Mouse (Mus musculus) left cerebral cortex, postnatal 25 days (tissue): ENCODE measurements around the gene Zc3h13. TPM values are rescaled to one million over a fixed set of nuclear protein-coding genes. Genes with fewer than 3 reads are reported as not detected.

ENCODE experiments used
- DNase-seq, 2 experiments: peaks; one replicate each; pipeline ENCODE4 v3.0.0; 2022; ENCODE audit warnings: low spot score in 2 of 2, mixed read lengths in 1 of 2
- intact Hi-C: fragments of 180-260 bp; cut with DNase I; formaldehyde crosslinking; loops from one replicate; pipeline ENCODE4 v1.15.1; 2025
- total RNA-seq, 2 experiments: library from RNA; stranded (reverse); gene quantifications; 2 replicates each; pipeline ENCODE4 v1.2.3; 2021

The Zc3h13 gene
- 10 to 100 TPM; 53.2 to 58.2 TPM for total RNA-seq

DNA sequence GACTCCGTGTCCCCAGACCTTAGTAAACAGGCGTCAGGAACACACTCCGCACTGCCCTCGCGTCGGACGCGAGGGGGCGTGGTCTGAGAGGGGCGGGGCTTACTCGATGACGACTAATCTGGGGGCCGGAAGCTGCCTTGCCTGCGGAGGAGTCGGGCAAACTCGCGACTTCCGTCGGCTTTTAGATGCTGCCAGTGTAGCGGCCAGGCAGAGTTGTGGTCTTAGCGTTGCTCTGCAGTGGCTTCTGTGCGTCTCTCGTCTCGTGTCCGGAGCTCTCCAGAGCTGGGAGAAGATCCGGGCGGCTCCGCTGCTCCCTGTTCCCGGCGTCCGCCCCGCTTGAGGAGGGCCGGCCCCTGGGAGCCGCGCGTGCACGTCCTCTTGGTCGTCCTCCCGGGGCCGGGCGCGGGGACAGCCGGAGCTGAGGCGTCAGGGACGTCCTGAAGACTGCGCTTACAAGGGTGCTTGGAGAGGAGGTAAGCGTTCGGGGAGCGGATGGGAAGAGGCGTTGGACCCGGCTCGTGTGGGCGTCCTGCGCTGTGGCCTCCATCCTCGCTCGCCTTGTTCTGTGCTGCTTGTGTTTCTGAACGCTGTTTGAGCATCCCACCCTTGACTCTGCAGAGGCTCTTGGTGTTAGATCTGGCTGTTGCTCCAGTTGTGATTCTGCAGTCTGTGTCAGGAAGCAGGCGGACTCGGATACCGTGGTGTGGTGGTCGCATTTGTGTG, at the start of gene Zc3h13:
TSS of gene Zc3h13 (plus strand) at position 181 of the 723 bp plus-strand sequence.
- DNase-seq, result peak; percentile 92 to 96
- intact Hi-C loops, result no loop called here

DNA sequence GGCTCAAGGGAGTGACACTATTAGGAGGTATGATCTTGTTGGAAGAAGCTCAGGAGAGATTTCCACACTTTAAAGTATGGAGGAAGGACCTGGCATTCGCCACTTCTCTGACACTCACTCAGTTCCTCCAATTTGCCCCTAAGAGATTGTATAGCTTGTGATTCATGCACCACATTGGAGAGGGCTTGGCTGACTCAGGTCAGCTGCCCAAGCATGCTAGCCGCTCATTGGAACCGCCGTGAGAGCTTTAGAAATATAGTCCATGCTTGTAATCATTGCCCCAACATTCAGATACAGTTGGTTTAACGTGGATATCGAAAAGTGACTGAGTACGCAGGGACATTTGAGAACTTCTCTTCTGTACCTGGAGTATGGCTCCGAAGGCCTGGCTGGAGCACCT, 48.6 kb upstream of the Zc3h13 start:
- intact Hi-C loops, result no loop called here
- DNase-seq, result peak in 1 of 2 experiments; percentile 8

DNA sequence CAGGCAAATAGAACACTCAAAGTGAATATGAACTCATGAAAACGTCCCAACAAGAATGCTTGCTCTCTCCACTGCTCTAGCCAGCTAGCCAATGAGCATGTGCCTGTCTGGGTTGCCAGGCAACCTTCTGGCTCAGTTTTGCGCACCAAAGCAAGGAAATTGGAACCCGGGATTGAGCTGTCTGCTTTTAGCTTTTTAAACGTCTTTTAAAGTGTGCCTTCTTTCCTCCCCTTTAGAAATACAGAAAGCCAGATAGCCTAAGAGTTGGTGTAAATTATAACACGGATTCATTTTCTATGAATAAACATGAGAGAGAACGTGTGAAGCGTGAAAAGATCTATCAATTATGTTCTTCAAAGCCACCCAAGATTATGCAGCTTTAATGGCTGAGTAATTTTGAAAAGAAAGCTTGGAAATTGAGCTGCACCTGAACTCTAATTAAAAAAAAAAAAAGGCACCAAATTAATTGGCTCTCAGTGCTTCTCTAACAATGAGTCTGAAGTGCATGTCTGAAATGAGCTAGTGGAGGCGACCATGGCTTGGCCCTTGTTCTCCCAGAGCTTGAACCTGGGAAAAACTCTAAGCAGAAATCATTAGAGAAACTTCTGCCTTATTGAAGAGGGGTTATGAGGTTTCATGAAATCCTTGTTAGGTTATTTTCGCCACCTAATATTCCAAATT, 48.1 kb upstream of the Zc3h13 start:
- DNase-seq, result peak; percentile 52 to 71
- intact Hi-C loops, result no loop called here

DNA sequence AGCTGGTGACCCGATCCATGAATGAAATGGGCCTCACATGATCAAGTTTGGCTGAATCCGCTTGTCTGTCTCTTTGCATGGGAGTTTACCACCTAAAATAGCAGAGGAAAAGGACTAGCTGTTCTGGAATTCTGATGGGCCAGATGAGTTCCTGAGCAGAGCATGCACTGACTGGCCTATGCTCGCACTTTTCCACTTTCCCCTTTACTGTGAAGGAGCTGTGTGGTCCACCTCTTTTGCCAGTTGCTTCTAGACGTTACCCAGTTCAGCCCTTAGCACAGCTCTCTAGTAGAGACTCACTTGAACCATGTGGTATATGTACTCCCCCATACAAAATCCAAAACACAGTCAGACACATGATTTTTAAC, 47.6 kb upstream of the Zc3h13 start:
- intact Hi-C loops, result no loop called here
- no peak for DNase-seq

DNA sequence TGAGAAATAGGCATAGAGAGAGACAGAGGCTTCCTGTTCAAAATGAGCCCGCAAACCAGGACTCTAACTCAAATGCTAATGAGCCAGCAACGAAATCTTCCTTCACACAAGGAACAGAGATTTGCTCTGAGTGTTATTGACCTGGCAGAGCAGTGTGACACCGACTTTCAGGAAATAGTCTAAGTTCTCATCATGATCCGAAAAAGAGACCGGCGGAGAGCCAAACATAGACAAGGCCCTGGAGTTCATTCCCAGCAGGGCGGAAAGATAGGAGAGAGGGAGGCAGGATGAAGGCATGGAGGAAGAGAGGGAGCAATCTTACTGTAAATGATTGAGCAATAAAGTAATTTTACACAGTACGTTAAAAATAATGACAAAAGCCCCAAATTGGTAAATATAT, 47.1 kb upstream of the Zc3h13 start:
- intact Hi-C loops, result no loop called here
- no peak for DNase-seq

DNA sequence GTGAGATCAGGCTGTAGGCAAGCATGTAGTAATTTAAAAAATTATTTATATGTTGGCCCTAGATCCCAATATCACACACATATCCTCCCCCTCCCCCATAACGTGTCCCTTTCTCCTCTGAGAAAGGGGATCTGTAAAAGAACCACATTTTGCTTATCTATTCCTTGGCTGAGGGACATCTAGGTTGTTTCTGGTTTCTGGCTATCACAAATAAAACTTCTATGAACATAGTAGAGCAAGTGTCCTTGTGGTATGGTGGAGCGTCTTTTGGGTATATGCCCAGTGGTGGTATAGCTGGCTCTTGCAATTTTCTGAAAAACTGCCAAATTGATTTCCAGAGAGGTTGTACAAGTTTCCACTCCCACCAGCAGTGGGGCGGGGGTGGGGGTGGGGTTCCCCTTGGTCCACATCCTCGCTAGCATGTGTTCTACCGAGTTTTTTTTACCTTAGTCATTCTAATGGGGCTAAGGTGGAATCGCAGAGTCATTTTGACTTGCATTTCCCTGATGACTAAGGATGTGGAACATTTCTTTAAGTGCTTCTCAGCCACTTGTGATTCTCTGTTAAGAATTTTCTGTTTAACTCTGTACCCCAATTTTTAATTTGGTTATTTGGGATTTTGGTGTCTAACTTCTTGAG, 46.0 kb upstream of the Zc3h13 start:
- DNase-seq, result no peak
- intact Hi-C loops, result no loop called here

DNA sequence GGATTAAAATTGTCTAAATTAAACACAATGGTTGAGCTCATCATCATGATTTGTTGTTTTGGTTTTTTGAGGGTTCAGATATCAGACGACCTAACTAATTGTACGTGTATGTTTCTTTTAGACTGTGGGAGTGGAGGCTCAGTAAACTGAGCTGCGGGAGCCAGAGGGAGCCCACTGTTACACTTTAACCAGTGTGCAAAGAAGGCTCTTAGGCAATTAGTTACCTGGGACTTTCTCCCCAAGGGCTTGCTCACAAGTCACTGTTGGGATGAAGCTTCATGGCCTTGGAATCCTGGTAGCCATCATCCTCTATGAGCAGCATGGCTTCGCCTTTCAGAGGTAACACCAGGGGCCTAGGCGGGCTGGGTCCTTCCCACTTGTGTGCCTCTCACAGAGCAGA, 42.1 kb upstream of the Zc3h13 start, which contains the start of gene Cpb2:
TSS of gene Cpb2 (plus strand) at position 201 of the 400 bp plus-strand sequence.
- no peak for DNase-seq
- intact Hi-C loops, result no loop called here

DNA sequence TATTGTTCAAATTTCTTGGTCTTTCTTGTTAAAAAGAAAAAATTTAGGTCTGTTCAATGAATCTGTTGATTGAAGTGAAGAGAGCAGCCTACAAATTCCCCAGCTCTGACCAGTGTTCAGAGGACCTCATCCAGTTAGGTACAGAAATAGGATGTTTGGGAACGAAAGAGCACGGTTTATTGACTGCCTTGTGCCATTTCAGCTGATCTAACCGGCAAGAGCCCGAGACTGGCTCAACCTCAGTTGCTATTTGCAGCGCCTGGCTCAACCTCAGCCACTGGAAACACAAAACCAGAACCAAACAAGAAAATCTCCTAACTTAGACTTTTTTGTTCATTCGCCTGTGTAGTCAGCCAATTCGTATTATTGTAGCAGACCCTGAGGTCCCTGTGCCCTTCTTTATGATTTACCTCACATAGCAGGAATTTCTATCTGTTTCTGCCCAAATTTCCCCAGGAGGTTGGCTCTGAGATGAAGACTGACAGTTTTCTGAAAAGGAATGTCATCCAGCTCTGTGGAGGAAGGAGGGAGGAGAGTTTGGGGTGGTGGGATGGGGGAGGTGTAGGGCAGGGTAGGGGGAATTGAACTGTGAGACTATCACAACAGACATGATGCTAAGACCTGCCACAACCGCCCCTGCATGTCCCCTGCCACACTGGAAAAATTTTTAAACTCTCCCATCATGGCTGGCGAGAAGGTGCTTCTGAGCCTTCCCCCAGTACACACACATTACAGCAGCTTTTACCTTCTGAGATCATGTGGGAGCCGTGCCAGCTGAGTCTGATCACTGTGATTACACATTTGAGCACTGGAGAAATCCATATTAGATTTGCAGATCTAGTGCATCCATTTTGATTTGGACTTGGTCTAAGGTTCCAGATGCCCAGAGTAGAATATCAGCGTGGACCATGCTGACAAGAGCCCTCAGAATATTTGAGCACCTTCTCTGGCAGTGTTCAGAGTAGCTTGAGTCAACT, 37.9 kb upstream of the Zc3h13 start:
- intact Hi-C loops, result no loop called here
- DNase-seq, result no peak

DNA sequence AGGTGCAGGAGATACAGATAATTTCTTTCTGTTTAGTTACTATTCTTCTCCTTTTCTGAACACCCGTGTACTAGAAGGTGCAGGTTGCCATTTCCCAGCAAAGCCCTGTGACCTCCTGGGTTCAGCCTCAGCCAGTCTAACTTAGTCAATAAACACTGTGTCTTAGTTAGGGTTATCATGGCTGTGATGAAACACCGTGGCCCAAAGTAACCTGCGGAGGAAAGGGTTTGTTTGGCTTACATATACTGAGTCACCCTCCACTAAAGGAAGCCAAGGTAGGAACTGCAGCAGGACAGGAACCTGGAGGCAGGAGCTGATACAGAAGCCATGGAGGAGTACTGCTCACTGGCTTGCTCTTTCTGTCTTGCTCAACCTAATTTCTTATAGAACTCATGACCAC, 33.7 kb upstream of the Zc3h13 start:
- no peak for DNase-seq
- intact Hi-C loops, result no loop called here

DNA sequence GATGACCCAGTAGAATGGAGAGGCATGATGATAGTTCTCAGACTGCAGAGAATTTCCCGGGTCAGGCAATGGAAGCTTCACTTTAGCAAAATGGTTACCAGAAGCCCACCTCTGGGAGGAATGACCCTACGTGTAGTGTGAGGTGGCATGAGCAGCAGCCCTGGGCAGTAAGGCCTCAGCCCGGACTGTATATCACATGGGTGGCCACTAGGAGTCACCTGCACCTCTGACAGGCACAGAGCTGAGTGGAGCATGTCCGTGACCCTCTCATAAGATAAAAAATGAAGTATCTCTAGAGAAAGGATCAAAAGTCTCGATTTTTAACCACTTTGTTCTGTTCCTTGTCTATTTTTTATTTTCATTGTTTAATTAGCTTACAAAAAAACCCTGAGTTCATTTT, 27.7 kb upstream of the Zc3h13 start:
- no peak for DNase-seq
- intact Hi-C loops, result no loop called here

DNA sequence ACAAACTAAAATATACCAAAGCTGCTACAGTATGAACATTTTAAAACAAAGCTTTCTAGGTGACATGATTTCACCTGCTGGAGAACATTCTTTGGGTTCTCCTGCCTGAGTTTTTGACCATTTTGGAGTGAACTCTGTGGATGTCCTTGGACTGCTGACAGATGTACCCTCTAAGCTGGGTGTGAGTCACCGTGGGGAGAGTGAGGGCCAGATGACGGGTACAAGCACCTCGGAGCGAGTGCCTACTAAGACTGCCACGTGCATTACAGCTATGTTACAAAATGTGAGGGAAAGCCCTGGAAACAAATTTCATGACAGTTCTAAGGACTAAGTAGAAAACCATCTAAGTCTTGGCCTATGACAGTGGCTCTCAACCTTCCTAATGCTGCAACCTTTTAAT, 14.6 kb upstream of the Zc3h13 start:
- intact Hi-C loops, result no loop called here
- DNase-seq, result no peak

DNA sequence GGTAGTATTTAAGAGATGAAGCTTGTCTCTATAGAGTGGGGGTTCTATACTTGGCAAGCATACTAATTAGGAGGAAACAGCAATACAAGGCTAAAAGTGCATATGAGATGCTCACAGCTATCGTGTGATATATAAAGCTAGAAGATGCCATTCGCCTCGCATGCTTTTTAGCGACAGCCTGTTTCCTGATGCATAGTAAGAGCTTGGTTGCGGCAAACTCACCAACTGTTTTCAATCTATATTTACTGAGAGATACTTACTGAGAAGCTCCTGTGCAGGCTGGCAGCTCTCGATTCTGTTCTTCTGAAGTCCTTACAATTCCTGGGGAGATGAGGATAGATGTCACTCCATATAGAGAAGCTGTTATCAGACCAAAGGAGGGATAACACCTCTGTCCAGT, 4.5 kb upstream of the Zc3h13 start:
- peak; percentile 8 to 39 for DNase-seq
- intact Hi-C loops, result no loop called here

DNA sequence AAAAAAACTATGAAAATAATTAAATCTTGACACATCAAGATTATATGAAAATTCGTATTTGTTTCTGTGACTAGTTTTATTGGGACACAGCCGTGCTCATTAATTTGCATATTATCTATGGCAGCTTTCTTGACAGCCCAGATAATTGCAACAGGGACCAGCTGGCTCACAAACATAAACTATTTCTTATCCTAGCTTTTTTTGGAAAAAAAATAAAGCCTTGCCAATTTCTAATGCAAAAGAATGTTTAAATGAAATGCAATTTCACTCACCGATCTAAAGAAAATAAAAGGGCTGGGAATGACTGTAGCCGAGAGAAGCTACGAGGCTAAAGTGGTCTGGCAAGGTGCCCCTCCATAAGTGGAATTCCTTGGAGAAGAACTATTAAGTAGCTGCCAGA, 3.8 kb upstream of the Zc3h13 start:
- intact Hi-C loops, result no loop called here
- no peak for DNase-seq

DNA sequence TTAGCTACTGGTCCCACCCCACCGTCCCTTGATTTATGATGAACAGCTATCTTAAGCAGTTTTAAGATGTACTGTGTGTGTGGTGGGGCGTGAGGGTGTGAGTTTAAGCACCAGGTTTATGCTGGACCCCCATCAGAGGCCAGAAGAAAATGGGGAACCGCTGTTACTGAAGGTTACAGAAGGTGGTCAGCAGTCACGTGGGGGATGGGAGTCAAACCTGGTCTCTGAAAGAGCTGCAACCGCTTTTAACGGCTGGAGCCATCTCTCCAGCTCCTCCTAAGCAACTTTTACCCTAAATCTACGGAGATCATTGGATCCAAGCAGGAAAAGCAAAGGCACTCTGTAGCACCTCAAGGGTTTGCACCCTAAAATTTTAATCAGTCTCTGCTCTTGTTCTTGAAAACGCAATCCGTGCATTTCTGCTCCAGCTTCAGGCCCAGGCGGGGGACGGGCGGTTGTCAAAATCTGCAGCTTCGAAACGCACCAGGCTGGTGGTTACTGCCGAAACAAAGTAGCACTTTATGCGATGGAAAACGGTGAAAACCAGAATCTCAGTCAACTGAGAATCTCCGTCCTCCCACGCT, 472 bp upstream of the Zc3h13 start:
- no peak for DNase-seq
- intact Hi-C loops, result no loop called here

DNA sequence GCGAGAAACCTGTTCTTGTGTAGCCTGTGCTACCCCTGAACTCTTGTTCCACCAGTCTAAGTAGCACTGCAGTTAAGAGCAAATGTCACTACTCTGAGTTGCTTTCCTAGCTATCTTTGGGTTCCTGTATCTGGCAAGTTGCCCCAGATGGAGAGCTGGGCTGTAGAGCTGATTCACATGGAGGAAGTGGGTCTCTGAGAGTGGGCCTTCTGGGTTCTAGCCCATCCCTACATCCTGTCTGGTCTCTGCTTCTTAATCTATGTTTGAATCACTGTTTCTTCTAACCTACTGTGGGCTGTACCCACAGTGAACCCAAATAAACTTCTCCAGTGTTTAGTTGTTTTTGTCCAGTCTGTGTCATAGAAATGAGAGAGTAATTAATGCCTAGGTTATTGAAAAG, 16.9 kb downstream of the Zc3h13 start:
- peak in 1 of 2 experiments; percentile 13 for DNase-seq
- intact Hi-C loops, result no loop called here

DNA sequence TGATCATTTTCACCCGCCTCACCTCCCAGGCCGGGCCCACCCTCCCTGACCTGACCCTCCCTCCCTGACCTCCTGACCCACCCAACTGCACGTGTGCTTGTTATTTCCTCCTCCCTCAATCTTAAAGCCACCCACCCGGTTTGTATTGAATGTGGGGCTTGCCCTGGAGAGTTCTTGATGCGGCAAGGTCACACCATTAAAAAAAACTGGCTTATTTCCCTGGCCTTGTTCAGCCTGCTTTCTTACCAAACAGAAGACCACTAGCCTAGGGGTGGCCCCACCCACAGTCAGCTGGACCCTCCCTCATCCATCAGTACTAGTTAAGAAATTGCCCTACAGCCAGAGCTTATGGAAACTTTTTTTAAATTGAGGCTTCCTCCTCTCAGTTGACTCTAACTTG, 19.6 kb downstream of the Zc3h13 start:
- intact Hi-C loops, result no loop called here
- DNase-seq, result no peak

DNA sequence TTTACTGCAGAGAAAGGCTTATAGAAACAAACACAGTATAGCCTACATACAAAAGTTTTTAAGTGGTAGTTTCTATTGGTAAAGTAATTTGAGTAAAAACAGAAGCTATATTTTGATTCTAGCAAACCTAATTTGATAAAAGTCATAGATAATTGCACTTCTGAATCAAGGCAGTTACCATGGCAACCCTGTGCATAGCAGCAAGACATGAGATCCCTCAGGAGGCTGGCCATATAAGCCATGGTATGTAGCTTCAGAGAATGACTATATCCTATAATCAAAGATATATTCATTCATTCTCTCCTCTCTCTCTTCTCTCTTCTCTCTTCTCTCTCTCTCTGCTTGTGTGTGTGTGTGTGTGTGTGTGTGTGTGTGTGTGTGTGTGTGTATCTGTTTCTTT, 23.7 kb downstream of the Zc3h13 start:
- intact Hi-C loops, result no loop called here
- DNase-seq, result peak in 1 of 2 experiments; percentile 14

DNA sequence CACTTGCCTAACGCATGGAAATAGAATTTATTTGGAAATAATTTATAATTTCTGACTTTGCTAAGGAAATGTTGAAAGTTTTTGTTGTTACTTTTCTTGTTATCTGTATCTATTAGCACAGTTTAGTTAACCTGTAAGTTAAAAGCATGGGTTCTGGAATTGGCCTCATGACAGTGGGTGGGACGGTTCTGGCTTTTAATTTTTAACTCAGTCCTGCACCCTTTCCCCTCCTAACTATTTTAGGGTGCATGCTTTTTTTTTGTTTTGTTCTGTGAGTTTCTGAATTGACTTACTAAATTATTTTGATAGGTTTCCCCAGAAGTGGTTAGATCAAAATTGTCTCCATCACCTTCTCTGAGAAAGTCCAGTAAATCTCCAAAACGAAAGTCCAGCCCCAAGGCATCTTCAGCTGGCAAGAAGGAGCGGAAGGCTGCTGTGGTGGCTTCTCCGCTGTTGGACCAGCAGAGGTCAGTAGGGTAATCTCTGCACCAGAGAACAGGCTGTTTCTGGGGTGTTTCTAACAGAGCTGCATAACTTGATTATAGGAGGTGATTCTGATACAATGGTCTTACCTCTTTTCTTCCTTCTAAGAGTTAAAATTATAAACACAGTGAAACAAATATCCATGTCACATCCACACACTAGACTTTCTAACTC, 25.3 kb downstream of the Zc3h13 start:
- intact Hi-C loops, result no loop called here
- DNase-seq, result no peak

DNA sequence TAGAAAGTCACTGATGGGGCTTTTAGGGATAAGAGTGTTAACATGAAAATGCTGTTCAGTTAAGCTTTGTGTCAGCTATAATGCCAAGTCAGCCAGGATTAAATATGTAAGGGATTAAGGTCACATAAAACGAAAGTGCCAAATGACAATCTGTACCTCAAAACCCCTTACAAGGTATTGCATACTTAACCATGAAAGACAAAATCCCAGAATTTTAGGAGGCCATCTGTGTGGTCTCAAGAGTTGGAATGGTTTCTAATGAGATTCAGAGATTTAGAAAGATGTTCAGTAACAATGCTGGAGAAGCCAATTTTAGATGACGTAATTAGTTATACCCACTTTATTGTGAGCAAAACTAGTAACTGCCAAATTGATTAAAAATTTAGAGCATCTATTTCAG, 30.3 kb downstream of the Zc3h13 start:
- no peak for DNase-seq

More for the DNA sequence above, 30.3 kb downstream of the Zc3h13 start:
- intact Hi-C loops, result no loop called here
